Mouse (Mus musculus) gastrocnemius, adult 18-20 months (tissue): ENCODE results near the gene Apln. TPM values are rescaled to one million over a fixed set of nuclear protein-coding genes. Genes with fewer than 3 reads are reported as not detected.

Experiments
- DNase-seq: peaks from one replicate; pipeline ENCODE4 v3.0.0; 2021; ENCODE audit warnings: low spot score
- total RNA-seq, 2 experiments: library from RNA; stranded (reverse); gene quantifications; 2 replicates each; pipeline ENCODE4 v1.2.3; 2021

Apln gene
- total RNA-seq, 2 experiments from 2014 or later, result 0.59 to 0.85 TPM

DNA sequence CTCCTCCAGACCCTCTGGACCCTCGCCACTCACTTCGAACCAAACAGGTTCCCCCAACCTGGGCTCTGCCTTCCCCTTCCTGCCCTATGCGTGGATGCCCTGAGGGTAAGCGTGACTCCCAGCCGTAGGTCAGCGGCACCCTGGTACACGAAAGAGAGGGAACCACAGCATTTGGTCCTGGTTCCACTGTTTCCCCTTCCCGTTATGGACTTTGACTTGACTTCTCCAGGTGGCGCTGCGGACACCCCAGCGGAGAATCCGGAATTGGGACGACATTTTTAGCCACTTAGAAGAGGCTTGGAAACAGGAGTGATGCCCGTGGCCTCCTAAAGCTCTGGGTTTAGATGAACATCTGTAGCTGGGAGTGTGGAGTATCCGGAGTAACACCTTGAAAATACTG is 15.3 kb downstream of the Apln start:
- DNase-seq, result no peak

DNA sequence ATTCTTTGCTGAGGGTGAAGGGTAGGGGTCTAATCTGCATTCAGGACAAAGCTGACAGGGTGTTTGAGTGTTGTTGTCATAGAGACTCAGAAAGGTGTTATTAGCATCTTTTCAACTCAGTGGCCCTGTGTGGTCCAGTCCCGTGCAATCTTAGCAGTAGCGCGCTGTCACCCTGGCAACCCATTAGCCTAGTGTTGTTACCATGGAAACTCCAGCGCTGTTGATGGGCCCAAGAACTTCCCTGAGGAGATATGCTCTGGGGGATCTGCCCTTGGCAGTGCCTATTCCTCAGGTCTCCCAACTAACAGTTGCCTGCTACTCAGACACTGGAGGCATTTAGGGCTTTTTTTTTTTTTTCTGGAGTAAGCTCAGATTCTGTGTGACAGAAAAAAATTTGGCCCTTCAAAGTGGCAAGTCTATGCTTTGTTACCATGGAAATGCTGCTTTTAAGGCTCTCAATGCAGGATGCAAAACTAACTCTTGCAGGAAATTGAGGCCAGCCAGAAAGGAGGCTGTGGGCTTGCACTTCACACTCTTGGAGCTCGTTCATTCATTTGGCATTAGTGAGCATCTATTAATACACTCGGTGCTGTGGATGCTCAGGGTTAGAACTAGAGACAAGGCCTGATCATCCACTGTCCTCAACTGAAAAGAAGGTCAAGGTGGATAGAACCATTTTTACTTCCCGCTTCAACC is 17.6 kb downstream of the Apln start:
- no peak for DNase-seq

DNA sequence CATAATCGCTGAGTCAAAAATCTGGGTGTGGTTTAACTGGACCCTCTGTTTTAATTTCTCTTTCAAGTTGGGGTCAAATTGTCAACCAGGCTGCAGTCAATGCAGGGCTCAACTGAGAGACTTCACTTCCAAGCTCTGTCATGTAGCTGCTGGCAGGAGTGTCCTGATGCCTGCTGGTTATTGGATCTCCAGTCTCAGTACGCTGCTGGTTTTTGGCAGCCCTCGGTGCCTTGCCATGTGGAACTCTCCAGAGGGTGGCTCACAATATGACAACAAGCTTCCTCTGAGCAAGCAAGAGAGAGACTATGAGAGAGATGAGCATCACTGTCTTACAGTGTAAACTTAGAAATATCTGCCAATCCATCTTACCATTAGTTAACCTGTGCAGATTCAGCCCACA is 23.0 kb downstream of the Apln start:
- DNase-seq, result no peak

- no peak for DNase-seq
These were observed 28.6 kb downstream of the Apln start for GRCm38 (mm10) chrX:48006062-48006461.

- DNase-seq, result no peak
These were observed 29.9 kb downstream of the Apln start for GRCm38 (mm10) chrX:48004786-48005185.

GRCm38 (mm10) chrX:48001151-48001550 is 33.5 kb downstream of the Apln start:
- no peak for DNase-seq

DNA sequence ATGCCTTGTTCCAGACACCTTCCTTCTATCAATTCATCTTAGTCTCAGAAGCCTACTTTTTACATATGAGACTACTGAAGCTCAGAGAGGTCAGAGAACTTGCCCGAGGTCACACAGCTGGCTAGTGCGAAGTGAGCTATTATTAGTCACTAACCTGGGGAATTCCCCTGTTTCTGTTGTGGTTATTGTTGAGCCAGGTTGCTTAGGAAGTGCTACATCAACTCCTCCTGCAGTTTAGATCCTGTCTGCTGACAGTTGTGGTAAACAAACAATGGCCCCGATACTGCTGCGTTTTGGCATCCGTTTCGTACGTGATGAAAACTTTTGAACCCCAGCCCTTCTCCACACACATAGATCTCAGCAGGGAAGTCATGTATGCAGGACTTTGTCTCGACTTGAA is 36.2 kb downstream of the Apln start:
- no peak for DNase-seq

GRCm38 (mm10) chrX:47992606-47993005 is 42.0 kb downstream of the Apln start:
- peak; percentile 76 for DNase-seq

- DNase-seq, result peak; percentile 60
These were observed 46.6 kb downstream of the Apln start for GRCm38 (mm10) chrX:47988024-47988423.

GRCm38 (mm10) chrX:47985000-47985619 is 49.5 kb downstream of the Apln start:
- peak; percentile 60 for DNase-seq

DNA sequence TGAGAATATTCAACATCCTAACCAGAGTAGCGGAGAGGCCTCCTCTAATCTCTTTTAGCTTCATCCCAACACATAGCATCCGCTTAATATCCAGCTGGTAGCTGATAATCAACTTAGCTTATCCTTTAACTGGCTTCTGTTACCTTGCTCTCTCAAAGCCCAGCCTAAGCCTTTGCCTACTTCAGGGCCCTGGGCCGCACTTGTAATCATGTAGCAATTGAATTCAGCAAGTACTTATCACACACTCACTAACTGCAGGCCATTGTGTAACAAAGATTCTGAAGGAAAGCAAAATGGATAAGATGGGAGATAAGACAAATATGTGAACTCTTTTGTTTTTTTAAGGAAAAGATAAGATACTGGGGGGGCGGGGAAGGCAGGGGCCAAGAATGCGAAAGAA is 57.6 kb downstream of the Apln start:
- no peak for DNase-seq

DNA sequence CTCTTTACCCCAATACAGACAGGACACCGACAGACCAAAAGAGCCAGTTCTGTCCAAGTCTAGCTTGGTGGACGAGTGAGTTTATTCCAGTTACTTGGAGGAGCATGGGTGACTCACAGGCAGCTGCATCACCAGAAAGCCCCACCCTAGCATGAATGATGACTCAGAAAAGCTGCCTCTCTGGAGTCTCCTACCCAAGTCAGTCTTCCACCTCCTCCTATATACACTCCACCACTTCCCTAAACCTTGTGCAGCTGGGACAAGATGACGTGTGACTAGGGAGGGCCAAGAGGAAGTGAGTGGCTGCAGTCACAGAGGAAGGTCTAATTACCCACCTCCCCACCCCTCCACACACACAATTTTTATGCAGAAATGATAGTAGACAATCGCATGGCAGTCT is 58.1 kb downstream of the Apln start:
- peak; percentile 27 for DNase-seq

Other genes with a start within 250 kb of the Apln start
- 1 to 10 TPM; 3.9 to 4.8 TPM for gene Smarca1, start 141.9 kb downstream of the Apln start, total RNA-seq
- gene Ocrl, start 122.5 kb downstream of the Apln start, total RNA-seq, result 10 to 100 TPM; 11.3 to 12.0 TPM
- under 1 TPM; 0.31 to 0.82 TPM for gene Xpnpep2, start 73.9 kb upstream of the Apln start, total RNA-seq
- gene Sash3, start 111.6 kb upstream of the Apln start, total RNA-seq, result under 1 TPM; 0.11 to 0.31 TPM
- 1 to 10 TPM; 7.9 to 8.8 TPM for gene Zdhhc9, start 174.0 kb upstream of the Apln start, total RNA-seq
- gene Utp14a, start 222.0 kb upstream of the Apln start, total RNA-seq, result 10 to 100 TPM; 12.6 to 13.6 TPM